Mouse (Mus musculus): Measurements from ENCODE around the gene Scd3. TPM values are rescaled to one million over a fixed set of nuclear protein-coding genes. Genes with fewer than 3 reads are reported as not detected.

Scd3 gene
- total RNA-seq, 2 experiments from 2014 or later, result not detected

Other genes starting within 250 kb of the Scd3 start
- gene Cpn1, start 216.7 kb upstream of the Scd3 start, total RNA-seq (2021), result not detected
- not detected for gene Cyp2c23, start 174.1 kb upstream of the Scd3 start, total RNA-seq (2021)
- gene Erlin1, start 133.5 kb upstream of the Scd3 start, total RNA-seq (2021), result 1 to 10 TPM; 3.4 to 4.8 TPM
- gene Chuk, start 95.8 kb upstream of the Scd3 start, total RNA-seq (2021), result 10 to 100 TPM; 14.9 to 17.4 TPM
- gene Cwf19l1, start 67.4 kb upstream of the Scd3 start, total RNA-seq (2021), result 1 to 10 TPM; 4.0 to 5.7 TPM
- gene Bloc1s2, start 56.8 kb upstream of the Scd3 start, total RNA-seq (2021), result 10 to 100 TPM; 12.7 to 13.5 TPM
- gene Pkd2l1, start 10.8 kb upstream of the Scd3 start, total RNA-seq (2021), result not detected
- gene Scd2, start 90.4 kb downstream of the Scd3 start, total RNA-seq (2021), result 10 to 100 TPM; 11.8 to 12.5 TPM
- gene Scd4, start 129.8 kb downstream of the Scd3 start, total RNA-seq (2021), result under 1 TPM; 0.15 to 0.16 TPM
- 100 to 1,000 TPM in 1 of 2 experiments, 10 to 100 TPM in 1; 16.2 to 171 TPM for gene Scd1, start 204.6 kb downstream of the Scd3 start, total RNA-seq (2021)

Data from gastrocnemius, postnatal 25 days (tissue).